Mouse (Mus musculus) bone marrow, adult 2 months (tissue): ENCODE data around the gene Alpl.

ENCODE experiments used
- CTCF ChIP-seq: fragments of 200-500 bp; IDR thresholded peaks from 2 replicates; pipeline ENCODE4 v1.5.1; 2011; ENCODE audit warnings: low read length, control low read depth; ENCODE audit not compliant: control insufficient read depth, insufficient read depth
- POLR2A ChIP-seq: fragments of 200-500 bp; IDR thresholded peaks from 2 replicates; pipeline ENCODE4 v1.6.1; 2011; ENCODE audit warnings: low read depth, mild to moderate bottlenecking, control low read depth, low read length, borderline replicate concordance; ENCODE audit not compliant: control insufficient read depth

GRCm38 (mm10) chr4:137794178-137794900, 1.8 kb downstream of the Alpl start:
- TF ChIP-seq POLR2A: no peak
- TF ChIP-seq CTCF: no peak
